Mouse (Mus musculus) thymus, adult 2 months (tissue): ENCODE measurements at regions not wholly inside any gene's neighbourhood (a gene's known extent, or its start where the extent isn't known, plus 50 kb on each side); places are given as distances from the start of the nearest gene placed in this dataset.

Experiments used
- CTCF ChIP-seq: fragments of 200-500 bp; IDR thresholded peaks from 2 replicates; pipeline ENCODE4 v1.5.1; 2012; ENCODE audit warnings: mild to moderate bottlenecking, control low read depth, low read length, moderate library complexity, borderline replicate concordance; ENCODE audit not compliant: control insufficient read depth, poor library complexity, insufficient read depth; ENCODE audit errors: extremely low read depth
- POLR2A ChIP-seq: fragments of 200-500 bp; IDR thresholded peaks from 2 replicates; pipeline ENCODE4 v1.6.1; 2012; ENCODE audit warnings: mild to moderate bottlenecking, low read length, control low read depth, moderate library complexity; ENCODE audit not compliant: control insufficient read depth, poor library complexity, insufficient read depth; ENCODE audit errors: extremely low read depth

DNA sequence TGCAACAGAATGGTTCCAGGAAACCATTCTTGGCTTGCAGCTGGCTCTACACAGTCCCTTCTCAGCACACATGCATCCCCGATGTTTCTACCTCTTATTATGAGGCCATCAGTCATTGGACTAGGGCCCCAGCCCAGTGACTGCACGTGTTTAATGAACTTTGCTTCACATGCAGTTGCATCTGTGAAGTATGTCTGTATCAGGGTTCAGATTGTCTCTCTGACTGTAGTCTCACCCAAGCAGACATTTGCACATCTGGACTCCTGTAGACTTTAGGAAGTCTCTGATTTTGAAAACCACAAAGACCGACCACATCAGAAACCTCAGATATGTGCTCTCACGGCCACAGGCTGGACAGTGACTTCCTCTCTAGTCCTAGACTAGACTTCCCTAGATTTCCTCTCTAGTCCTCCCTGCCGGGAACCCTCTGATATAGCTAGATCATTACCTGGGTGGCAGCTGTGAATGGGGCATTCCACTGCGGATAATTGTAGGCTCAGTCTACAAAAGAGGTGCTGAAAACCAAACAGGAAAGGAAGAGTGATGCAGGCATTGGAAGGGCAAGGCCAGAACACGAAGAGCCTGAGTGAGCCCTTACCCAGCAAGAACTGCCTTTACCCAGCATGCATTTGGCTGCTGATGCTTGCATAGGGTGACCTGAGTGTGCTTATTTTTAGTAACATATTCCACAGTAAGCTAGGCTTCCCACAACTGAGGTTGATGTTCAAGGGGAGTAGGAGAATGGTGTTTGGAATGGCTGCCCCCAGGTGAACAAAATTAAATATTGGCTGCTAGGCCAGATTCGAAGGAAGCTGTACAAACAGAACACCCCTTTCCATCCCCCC is 123.5 kb downstream of the Pmp22 start:
- TF ChIP-seq POLR2A (no peak), CTCF (no peak)
